In the genomic region with DNA sequence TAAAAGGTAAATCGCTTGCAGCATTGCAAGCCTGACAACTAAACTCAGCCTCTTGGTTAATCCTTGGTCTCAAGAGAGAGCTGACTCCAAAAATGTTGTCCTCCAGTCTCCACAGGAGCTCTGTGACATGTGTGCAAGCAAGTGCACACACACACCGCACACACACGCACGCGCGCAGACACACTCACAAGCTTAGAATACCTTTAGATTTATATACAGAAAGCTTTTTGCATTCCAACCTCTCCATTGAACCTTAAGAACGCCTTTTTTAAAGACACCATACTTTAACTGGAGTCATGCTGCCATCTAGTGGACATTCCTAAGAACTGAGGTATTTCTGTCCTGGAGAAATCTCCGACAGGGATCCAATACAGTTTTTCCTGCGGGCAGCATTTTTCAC, we compare ENCODE assay signal across 8 mouse cellular contexts.
A peak's percentile ranks its signal among the peaks of the same experiment; 100 is the strongest.
DNase-seq lines count a peak whose midpoint lies in the region; ATAC-seq lines count a peak whose summit lies in the region.

No protein-coding gene starts in this region.

- H3K27me3 ChIP-seq in splenic B cell, adult 2 months (ENCODE audit: control insufficient read depth, insufficient read depth, low read length, poor library complexity, severe bottlenecking) = no peaks in the 10 kb centered on the region

- DNase-seq in adrenal gland, postnatal 14 days = peak; percentile 38
- DNase-seq in adrenal gland, postnatal 25 days = no peak
- peak; percentile 87 for DNase-seq in brain, adult 2 months (ENCODE audit: low read depth, low spot score)
- DNase-seq in fibroblast of lung, adult 2 months (ENCODE audit: low read depth) = peak; percentile 29
- peak; percentile 36 for DNase-seq in layer of hippocampus, adult 9-11 months
- DNase-seq in splenic B cell, adult 2 months (ENCODE audit: low read depth, low spot score) = peak; percentile 51

- H3K36me3 ChIP-seq in splenic B cell, adult 2 months (ENCODE audit: control insufficient read depth, insufficient read depth, low read length, poor library complexity, severe bottlenecking) = no peaks in the 10 kb centered on the region

- ATAC-seq in hematopoietic stem cell, adult 5-6 weeks (replicated peaks in 1 of 2; ENCODE audit: insufficient read depth in 1 of 2, low FRiP score in 2 of 2, low TSS enrichment in 1 of 2, low read depth in 1 of 2, poor library complexity in 2 of 2, severe bottlenecking in 2 of 2) = peak; percentile 65 to 71; a peak in 2 of 4 replicates
- ATAC-seq in megakaryocyte progenitor cell, adult 5-6 weeks (replicated peaks; ENCODE audit: poor library complexity) = peak; percentile 87
